Mouse (Mus musculus) liver, adult 2 months (tissue): ENCODE data around the gene Mdga1. TPM values are rescaled to one million over a fixed set of nuclear protein-coding genes. Genes with fewer than 3 reads are reported as not detected.

Source experiments
- DNase-seq: peaks from one replicate; pipeline ENCODE4 v3.0.0-alpha.2; 2011; ENCODE audit warnings: low read depth, low spot score; ENCODE audit errors: extremely low read depth
- H3K27ac ChIP-seq: fragments of 200-500 bp; replicated peaks from 2 replicates; pipeline ENCODE4 v1.5.1; 2012; ENCODE audit warnings: low read depth, mild to moderate bottlenecking, control low read depth, inconsistent platforms, low read length; ENCODE audit not compliant: insufficient read depth
- H3K27me3 ChIP-seq: fragments of 200-500 bp; 2 replicates; pipeline ENCODE4 v1.6.1; 2012; ENCODE audit warnings: mild to moderate bottlenecking, moderate library complexity, low read length, inconsistent platforms; ENCODE audit not compliant: control insufficient read depth, insufficient read depth
- H3K36me3 ChIP-seq: fragments of 200-500 bp; 2 replicates; pipeline ENCODE4 v1.6.1; 2012; ENCODE audit warnings: low read length, inconsistent platforms; ENCODE audit not compliant: control insufficient read depth, insufficient read depth
- H3K4me1 ChIP-seq: fragments of 200-500 bp; 2 replicates; pipeline ENCODE4 v1.6.1; 2011; ENCODE audit warnings: low read length; ENCODE audit not compliant: control insufficient read depth, insufficient read depth
- H3K4me3 ChIP-seq: fragments of 200-500 bp; 2 replicates; pipeline ENCODE4 v1.5.1; 2011; ENCODE audit warnings: low read depth, mild to moderate bottlenecking, control low read depth, low read length, moderate library complexity; ENCODE audit not compliant: insufficient read depth
- H3K79me2 ChIP-seq: fragments of 200-500 bp; 2 replicates; pipeline ENCODE4 v1.6.1; 2012; ENCODE audit warnings: inconsistent platforms, mild to moderate bottlenecking, low read length, moderate library complexity; ENCODE audit not compliant: control insufficient read depth, insufficient read depth
- H3K9ac ChIP-seq: fragments of 200-500 bp; 2 replicates; pipeline ENCODE4 v1.6.1; 2012; ENCODE audit warnings: low read depth, mild to moderate bottlenecking, control low read depth, inconsistent platforms, low read length
- CTCF ChIP-seq: fragments of 200-500 bp; IDR thresholded peaks from 2 replicates; pipeline ENCODE4 v1.5.1; 2011; ENCODE audit warnings: low read depth, low read length, control low read depth
- POLR2A ChIP-seq: fragments of 200-500 bp; IDR thresholded peaks from 2 replicates; pipeline ENCODE4 v1.6.1; 2011; ENCODE audit warnings: low read length, control low read depth; ENCODE audit not compliant: insufficient read depth; ENCODE audit errors: extremely low read depth
- WGBS: fragments of 180-500 bp; shearing (Covaris S2); methylation state at CpG from one replicate; pipeline ENCODE4 v1.1.7; 2018; 5-methylcytosine and 5-hydroxymethylcytosine counted together
- polyA plus RNA-seq: library from polyadenylated mRNA; depleted of rRNA; stranded (reverse); fragments of >200 nt; gene quantifications from 2 replicates; pipeline ENCODE4 v1.2.3, GENCODE M21; 2012
- total RNA-seq: library from RNA; depleted of rRNA; stranded (reverse); fragments of >200 nt; gene quantifications from 2 replicates; pipeline ENCODE4 v1.2.3, GENCODE M21; 2014

Mdga1 gene
- total and polyA plus RNA-seq, 2 experiments: 0.09 to 0.64 TPM

DNA sequence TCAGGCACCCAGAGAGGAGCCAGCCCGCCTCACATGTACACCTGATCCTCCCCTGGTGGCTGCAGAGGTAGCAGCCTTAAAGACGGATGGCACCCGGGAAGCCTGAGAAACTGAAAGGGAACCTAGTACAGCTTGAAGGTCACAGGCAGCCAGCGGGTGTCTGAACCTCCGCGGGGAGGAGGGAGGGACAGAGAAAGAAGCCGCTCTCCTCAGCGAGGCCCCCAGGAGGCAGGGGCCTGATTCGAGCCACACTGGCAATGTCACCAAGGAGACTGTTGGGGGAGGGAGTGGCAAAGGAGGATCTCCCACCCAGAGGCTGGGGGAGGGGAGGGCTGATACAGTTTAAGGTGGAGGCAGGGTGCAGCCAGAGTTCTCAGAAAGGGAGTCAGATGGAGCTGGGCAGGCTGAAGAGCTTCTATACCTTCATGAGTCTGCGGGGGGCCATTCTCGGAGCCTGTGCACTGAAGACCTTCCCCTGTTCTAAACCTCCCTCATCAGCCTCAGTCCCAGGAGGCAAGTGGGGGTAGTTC, 6.1 kb downstream of the Mdga1 start:
- Histone ChIP-seq H3K9ac (no peak overlapping the region), H3K4me1 (no peaks in the 10 kb centered on the region), H3K79me2 (no peaks in the 10 kb centered on the region), H3K27ac (no peak overlapping the region), H3K36me3 (no peaks in the 10 kb centered on the region), H3K27me3 (peaks cover 4% of the 10 kb centered on the region; the same call in 1 of the 2 replicates), H3K4me3 (no peak overlapping the region)
- no peak for DNase-seq
- WGBS: 18% methylated on average over 11 of the region's 11 CpGs
- TF ChIP-seq POLR2A (no peak), CTCF (no peak)

DNA sequence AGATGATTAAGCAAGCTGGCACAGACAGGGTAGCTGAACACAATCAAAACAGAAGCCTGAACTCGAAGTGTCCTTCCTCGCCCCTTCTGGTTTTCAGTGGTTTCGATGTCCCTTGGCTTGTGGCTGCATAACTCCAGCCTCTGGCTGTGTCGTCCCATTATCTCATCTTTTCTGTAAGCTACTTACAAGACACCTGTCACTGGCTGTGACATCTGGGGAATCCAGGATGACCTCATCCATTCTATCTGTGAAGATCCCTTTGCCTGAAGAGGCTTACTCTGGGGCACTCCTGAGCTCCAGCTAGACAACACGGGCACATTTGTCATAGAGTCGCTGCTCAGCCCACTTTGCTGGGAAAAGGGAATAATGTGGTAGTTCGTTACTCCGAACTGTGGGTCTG, 14.0 kb downstream of the Mdga1 start:
- Histone ChIP-seq H3K27ac (no peak overlapping the region), H3K79me2 (no peaks in the 10 kb centered on the region), H3K36me3 (no peaks in the 10 kb centered on the region), H3K4me1 (no peaks in the 10 kb centered on the region), H3K4me3 (no peak overlapping the region), H3K27me3 (no peaks in the 10 kb centered on the region; the same call in 1 of the 2 replicates), H3K9ac (no peak overlapping the region)
- TF ChIP-seq CTCF: no peak
- no peak for TF ChIP-seq POLR2A
- DNase-seq: no peak
- 85% methylated on average over 8 of the region's 8 CpGs for WGBS

DNA sequence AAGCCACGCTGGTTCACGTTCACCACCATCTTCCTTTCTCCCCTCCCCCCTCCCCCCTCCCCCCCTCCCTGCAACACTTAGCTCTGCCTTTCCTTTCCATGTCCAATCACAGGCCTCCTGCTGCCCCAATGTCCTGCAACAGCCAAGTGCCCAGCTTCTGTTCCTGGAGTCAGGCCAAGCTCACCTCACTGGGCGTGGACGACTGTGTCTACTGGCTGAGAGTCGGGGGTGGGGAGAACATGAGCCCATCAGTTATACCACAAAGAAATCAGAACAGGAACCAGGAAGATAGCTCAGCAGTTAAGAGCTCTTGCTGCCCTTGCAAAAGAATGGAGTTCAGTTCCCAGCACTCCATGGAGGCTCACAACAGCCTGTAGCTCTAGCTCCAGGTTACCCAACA, 15.6 kb downstream of the Mdga1 start:
- Histone ChIP-seq H3K36me3 (no peaks in the 10 kb centered on the region), H3K27me3 (no peaks in the 10 kb centered on the region; the same call in 1 of the 2 replicates), H3K4me1 (no peaks in the 10 kb centered on the region), H3K27ac (no peak overlapping the region), H3K4me3 (no peak overlapping the region), H3K79me2 (no peaks in the 10 kb centered on the region), H3K9ac (no peak overlapping the region)
- DNase-seq: no peak
- 76% methylated on average over 5 of the region's 5 CpGs for WGBS
- no peak for TF ChIP-seq CTCF
- no peak for TF ChIP-seq POLR2A

DNA sequence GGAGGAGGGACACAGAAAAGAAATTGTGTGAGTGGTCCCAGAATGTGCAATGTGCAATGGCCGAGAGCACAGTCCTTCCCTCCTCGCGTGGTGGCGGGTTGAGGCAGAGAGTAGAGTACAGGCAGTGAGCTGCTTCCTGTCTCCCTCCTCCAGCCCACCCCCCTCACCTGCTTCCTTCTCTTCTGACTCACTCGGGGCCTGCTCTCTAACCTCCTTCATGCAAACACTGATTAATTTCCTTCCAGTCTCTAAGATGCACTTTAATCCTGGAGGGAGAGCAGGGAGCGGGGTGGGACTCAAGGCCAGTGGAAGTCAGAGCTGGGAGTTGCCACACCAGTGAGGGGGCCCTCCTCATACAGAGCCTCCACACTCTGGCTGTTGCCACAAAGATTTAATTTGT, 18.8 kb downstream of the Mdga1 start:
- H3K4me3 ChIP-seq: no peak overlapping the region
- 49% methylated on average over 6 of the region's 6 CpGs for WGBS
- no peaks in the 10 kb centered on the region for H3K36me3 ChIP-seq
- H3K4me1 ChIP-seq: no peaks in the 10 kb centered on the region
- H3K79me2 ChIP-seq: no peaks in the 10 kb centered on the region
- TF ChIP-seq CTCF (no peak), POLR2A (no peak)
- no peaks in the 10 kb centered on the region for H3K27me3 ChIP-seq
- no peak overlapping the region for H3K27ac ChIP-seq
- no peak overlapping the region for H3K9ac ChIP-seq
- no peak for DNase-seq

DNA sequence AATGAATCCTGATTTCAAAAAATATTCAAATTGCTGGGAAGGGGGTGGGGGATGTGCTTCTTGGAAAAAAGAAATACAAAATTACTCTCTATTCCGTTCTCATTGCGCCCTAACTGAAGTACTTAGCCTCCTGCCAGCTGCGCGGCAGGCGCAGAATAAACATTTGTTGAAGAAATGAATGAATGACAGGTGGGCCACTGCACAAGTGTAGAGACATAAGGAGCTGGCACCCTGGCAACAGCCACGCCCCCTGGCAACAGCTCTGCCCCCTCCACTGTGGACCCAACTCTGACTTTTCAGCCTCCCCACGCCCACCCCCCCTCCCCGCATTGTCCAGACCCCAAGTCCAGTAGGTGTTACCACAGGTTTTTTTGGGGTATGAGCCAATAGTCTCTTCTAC, 19.3 kb downstream of the Mdga1 start:
- no peak for DNase-seq
- 86% methylated on average over 8 of the region's 8 CpGs for WGBS
- Histone ChIP-seq H3K27me3 (no peaks in the 10 kb centered on the region), H3K4me3 (no peak overlapping the region), H3K27ac (no peak overlapping the region), H3K4me1 (no peaks in the 10 kb centered on the region), H3K9ac (no peak overlapping the region), H3K36me3 (no peaks in the 10 kb centered on the region), H3K79me2 (no peaks in the 10 kb centered on the region)
- TF ChIP-seq CTCF (no peak), POLR2A (no peak)

DNA sequence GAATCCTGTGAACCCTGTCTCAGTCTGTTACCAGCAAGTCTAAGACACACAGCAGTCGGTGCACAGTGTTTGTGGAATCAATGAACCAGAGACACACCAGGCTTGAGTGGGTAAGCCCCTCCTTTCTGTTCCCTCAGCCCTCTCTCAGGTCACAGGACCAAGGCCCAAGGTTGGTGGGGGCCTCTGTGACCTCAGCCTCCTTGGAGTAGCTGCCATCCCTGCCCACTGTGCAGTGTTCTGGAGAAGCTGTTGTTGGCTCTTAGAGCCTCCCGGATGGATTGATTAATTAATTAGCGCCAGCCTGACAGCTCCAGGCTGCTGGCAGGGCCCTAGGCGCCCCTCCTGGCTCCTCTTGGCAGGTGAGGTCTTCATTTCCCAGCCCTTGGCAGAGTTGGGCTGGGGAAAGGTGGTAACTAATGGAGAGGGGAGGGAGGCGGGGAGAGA, 22.6 kb downstream of the Mdga1 start:
- no peak for DNase-seq
- Histone ChIP-seq H3K9ac (no peak overlapping the region), H3K27me3 (no peaks in the 10 kb centered on the region), H3K4me1 (no peaks in the 10 kb centered on the region), H3K79me2 (no peaks in the 10 kb centered on the region), H3K27ac (no peak overlapping the region), H3K4me3 (no peak overlapping the region), H3K36me3 (no peaks in the 10 kb centered on the region)
- 66% methylated on average over 5 of the region's 5 CpGs for WGBS
- TF ChIP-seq POLR2A (no peak), CTCF (no peak)
